Mouse (Mus musculus) forebrain, postnatal 0 days (tissue): ENCODE measurements around the gene Cradd. TPM values are rescaled to one million over a fixed set of nuclear protein-coding genes. Genes with fewer than 3 reads are reported as not detected.

Source experiments
- ATAC-seq: fragments of 200-750 bp; cut with Nextera tagmentation; 2 replicates; pipeline ENCODE4 v1.8.0; 2017; ENCODE audit warnings: mild to moderate bottlenecking, moderate library complexity
- DNase-seq: peaks from one replicate; pipeline ENCODE4 v3.0.0-alpha.2; 2015
- H3K27ac ChIP-seq: fragments of 300-500 bp; sonication (generic); 2 replicates; pipeline ENCODE4 v1.5.1; 2014; ENCODE audit warnings: low read depth, mild to moderate bottlenecking, antibody characterized with exemption, low read length, moderate library complexity, mixed read lengths
- H3K27me3 ChIP-seq: fragments of 300-500 bp; sonication (generic); 2 replicates; pipeline ENCODE4 v1.6.1; 2014; ENCODE audit warnings: mild to moderate bottlenecking, low read length, mixed read lengths; ENCODE audit not compliant: insufficient read depth
- H3K36me3 ChIP-seq: fragments of 300-500 bp; sonication (generic); 2 replicates; pipeline ENCODE4 v1.6.1; 2014; ENCODE audit warnings: mild to moderate bottlenecking, moderate library complexity; ENCODE audit not compliant: insufficient read depth
- H3K4me1 ChIP-seq: fragments of 300-500 bp; sonication (generic); 2 replicates; pipeline ENCODE4 v1.6.1; 2014; ENCODE audit warnings: antibody characterized with exemption; ENCODE audit not compliant: insufficient read depth
- H3K4me2 ChIP-seq: fragments of 300-500 bp; sonication (generic); 2 replicates; pipeline ENCODE4 v1.6.1; 2014; ENCODE audit warnings: low read depth, mild to moderate bottlenecking, moderate library complexity
- H3K4me3 ChIP-seq: fragments of 300-500 bp; sonication (generic); 2 replicates; pipeline ENCODE4 v1.5.1; 2014; ENCODE audit warnings: low read depth, low read length, mixed read lengths
- H3K9ac ChIP-seq: fragments of 300-500 bp; sonication (generic); 2 replicates; pipeline ENCODE4 v1.6.1; 2014; ENCODE audit warnings: mild to moderate bottlenecking
- H3K9me3 ChIP-seq: fragments of 300-500 bp; sonication (generic); 2 replicates; pipeline ENCODE4 v1.6.1; 2016; ENCODE audit warnings: low read length
- CTCF ChIP-seq: sonication (generic); IDR thresholded peaks from 2 replicates; pipeline ENCODE4 v1.5.1; 2016; ENCODE audit warnings: antibody characterized with exemption, control low read depth, low read depth
- WGBS: fragments of 180-500 bp; shearing (Covaris S2); extraction: QIAGEN DNeasy Blood & Tissue Kit; methylation state at CpG from one replicate; pipeline ENCODE4 v1.1.7; 2014; 5-methylcytosine and 5-hydroxymethylcytosine counted together
- polyA plus RNA-seq: library from polyadenylated mRNA; unstranded; fragments of >200 nt; fragmentation: Nextera tagmentation; extraction: Ambion mirVana; gene quantifications from 2 replicates; pipeline ENCODE4 v1.2.1, GENCODE M21; 2015
- total RNA-seq: library from RNA; depleted of rRNA; stranded (reverse); fragments of >200 nt; gene quantifications from 2 replicates; pipeline ENCODE4 v1.2.3, GENCODE M21; 2014

The Cradd gene
- total and polyA plus RNA-seq, 2 experiments from 2014 or later: 8.3 to 10.3 TPM

- Histone ChIP-seq H3K9ac (no peak overlapping the region), H3K9me3 (no peaks in the 10 kb centered on the region), H3K36me3 (no peaks in the 10 kb centered on the region), H3K4me2 (no peak overlapping the region), H3K27me3 (no peaks in the 10 kb centered on the region), H3K27ac (no peak overlapping the region), H3K4me1 (no peaks in the 10 kb centered on the region), H3K4me3 (no peak overlapping the region)
- TF ChIP-seq CTCF: no peak
- 55% methylated on average over 12 of the region's 12 CpGs for WGBS
- DNase-seq (no peak), ATAC-seq (no peak)
Observed at GRCm38 (mm10) chr10:95302211-95303163, 21.4 kb downstream of the Cradd start.

DNA sequence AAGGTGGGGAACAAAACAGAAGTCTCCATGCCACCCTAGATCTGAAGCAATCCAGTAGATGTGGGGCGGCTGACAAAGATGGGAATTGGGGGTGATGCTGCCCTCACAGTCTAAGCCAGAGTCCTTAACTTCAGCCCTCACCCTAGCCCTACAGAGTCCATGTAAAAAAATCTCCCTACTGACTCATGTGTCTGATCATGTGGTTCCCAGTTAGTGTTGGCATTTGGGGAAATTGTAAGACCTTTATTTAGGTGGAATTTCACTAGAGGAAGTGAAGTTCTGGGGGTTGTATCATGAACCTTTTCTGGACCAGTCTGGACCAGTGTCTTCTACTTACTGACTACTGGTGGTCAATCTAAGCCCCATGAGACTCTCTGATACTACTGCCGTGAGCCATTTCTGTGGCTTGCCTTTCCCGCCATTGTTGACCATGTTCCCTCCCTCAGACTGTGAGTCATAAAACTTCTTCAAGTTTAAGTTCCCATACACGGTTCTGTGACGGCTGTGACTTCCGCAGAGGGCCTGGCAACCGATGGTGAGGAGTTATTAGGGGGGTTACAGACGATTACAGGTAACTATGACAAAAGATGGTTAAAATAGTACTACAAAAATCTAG lies 23.6 kb downstream of the Cradd start:
- TF ChIP-seq CTCF: no peak
- H3K4me1 ChIP-seq: no peaks in the 10 kb centered on the region
- H3K4me3 ChIP-seq: no peak overlapping the region
- no peak for ATAC-seq
- no peaks in the 10 kb centered on the region for H3K36me3 ChIP-seq
- no peak for DNase-seq
- H3K27ac ChIP-seq: no peak overlapping the region
- 92% methylated on average over 8 of the region's 8 CpGs for WGBS
- H3K4me2 ChIP-seq: no peak overlapping the region
- no peaks in the 10 kb centered on the region for H3K27me3 ChIP-seq
- H3K9me3 ChIP-seq: no peaks in the 10 kb centered on the region
- no peak overlapping the region for H3K9ac ChIP-seq

- no peak for TF ChIP-seq CTCF
- Histone ChIP-seq H3K27me3 (no peaks in the 10 kb centered on the region), H3K9ac (no peak overlapping the region), H3K9me3 (no peaks in the 10 kb centered on the region), H3K4me1 (no peaks in the 10 kb centered on the region), H3K4me3 (no peak overlapping the region), H3K4me2 (no peak overlapping the region), H3K36me3 (no peaks in the 10 kb centered on the region), H3K27ac (no peak overlapping the region)
- DNase-seq: no peak
- WGBS: 91% methylated on average over 7 of the region's 7 CpGs
- no peak for ATAC-seq
Observed at GRCm38 (mm10) chr10:95299808-95300133, 24.2 kb downstream of the Cradd start.

DNA sequence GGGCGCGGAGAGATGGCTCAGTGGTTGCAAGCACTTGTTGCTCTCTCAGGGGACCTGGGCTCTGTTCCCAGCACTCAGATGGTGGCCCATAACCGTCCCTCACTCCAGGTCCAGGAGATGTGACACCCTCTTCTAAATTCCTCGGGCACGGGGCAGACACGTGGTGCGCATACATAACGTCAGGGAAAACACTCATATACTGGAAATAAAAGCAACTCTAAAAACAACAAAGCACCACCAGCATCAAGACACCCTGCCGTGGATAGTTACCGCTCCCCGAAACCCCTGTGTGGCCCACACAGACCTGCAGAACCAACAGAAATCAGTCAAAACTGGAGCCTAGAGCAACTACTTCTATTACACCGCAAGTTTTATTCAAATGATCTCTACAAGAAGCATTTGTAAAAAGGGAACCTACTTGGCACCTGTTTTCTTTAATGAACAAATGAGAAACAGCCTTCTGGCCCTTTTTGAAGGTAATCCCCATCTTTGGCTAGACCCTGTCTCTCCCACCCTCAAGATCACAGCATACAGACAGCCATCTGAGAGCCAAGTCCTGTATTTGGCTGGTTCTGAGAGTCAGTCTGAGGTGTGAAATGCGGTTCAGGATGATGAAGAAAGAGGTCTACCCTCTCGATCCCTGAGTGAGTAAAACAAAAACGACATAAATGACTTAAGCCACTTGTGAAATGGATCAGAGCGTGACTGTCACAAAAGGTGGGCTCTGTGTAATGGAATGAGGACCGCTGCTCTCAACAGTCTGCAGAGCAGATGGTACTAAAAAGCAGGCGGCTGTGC lies 24.7 kb downstream of the Cradd start:
- no peak for TF ChIP-seq CTCF
- H3K9ac ChIP-seq: no peak overlapping the region
- DNase-seq (no peak), ATAC-seq (no peak)
- H3K9me3 ChIP-seq: no peaks in the 10 kb centered on the region
- no peak overlapping the region for H3K4me2 ChIP-seq
- no peaks in the 10 kb centered on the region for H3K4me1 ChIP-seq
- no peaks in the 10 kb centered on the region for H3K27me3 ChIP-seq
- WGBS: 77% methylated on average over 18 of the region's 18 CpGs
- no peak overlapping the region for H3K4me3 ChIP-seq
- H3K36me3 ChIP-seq: no peaks in the 10 kb centered on the region
- no peak overlapping the region for H3K27ac ChIP-seq

DNA sequence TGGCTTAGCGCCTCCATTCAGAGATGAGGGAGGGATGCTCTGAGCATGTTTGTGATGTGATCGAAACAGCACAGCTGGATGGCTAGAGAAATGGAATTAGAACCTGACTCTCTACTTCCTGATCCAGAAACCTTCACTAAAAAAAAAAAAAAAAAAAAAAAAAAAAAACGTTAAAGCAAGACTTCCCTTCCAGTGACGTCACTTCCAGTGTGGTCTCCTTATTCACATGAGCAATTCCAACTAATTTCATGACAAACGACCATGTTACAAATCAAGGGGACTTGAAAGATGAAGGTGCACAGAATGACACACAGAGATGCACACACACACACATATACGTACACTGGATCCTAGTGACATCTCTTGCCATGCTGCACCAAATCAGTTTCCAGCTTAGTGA lies 25.4 kb downstream of the Cradd start:
- TF ChIP-seq CTCF: no peak
- Histone ChIP-seq H3K4me2 (no peak overlapping the region), H3K36me3 (no peaks in the 10 kb centered on the region), H3K27ac (no peak overlapping the region), H3K4me1 (no peaks in the 10 kb centered on the region), H3K4me3 (no peak overlapping the region), H3K27me3 (no peaks in the 10 kb centered on the region), H3K9ac (no peak overlapping the region), H3K9me3 (no peaks in the 10 kb centered on the region)
- no peak for DNase-seq
- WGBS: 91% methylated on average over 6 of the region's 6 CpGs
- no peak for ATAC-seq

DNA sequence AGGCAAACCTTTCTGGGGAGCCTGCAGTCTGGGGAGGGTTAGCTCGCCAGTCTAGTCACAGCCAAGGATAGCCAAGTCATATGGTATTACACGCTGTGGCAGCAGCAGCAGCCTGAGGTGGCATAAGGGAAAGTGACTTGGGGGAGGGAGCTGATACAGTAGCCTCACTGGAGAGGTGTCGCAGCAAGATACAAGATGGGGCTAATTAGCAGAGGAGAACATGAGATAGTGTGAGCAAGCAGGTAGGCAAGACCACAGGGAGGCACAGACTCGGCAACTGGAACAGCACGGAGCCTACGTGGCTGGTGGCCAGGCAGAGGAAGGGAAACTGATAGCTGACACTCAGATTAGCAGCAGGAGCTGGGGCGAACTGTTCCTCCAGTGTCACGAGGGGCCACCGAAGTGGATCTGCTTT lies 26.2 kb downstream of the Cradd start:
- no peak overlapping the region for H3K9ac ChIP-seq
- H3K4me2 ChIP-seq: no peak overlapping the region
- H3K27ac ChIP-seq: no peak overlapping the region
- no peaks in the 10 kb centered on the region for H3K36me3 ChIP-seq
- TF ChIP-seq CTCF: no peak
- WGBS: 67% methylated on average over 9 of the region's 9 CpGs
- H3K4me1 ChIP-seq: no peaks in the 10 kb centered on the region
- H3K27me3 ChIP-seq: no peaks in the 10 kb centered on the region
- DNase-seq (no peak), ATAC-seq (no peak)
- H3K4me3 ChIP-seq: no peak overlapping the region
- no peaks in the 10 kb centered on the region for H3K9me3 ChIP-seq

DNA sequence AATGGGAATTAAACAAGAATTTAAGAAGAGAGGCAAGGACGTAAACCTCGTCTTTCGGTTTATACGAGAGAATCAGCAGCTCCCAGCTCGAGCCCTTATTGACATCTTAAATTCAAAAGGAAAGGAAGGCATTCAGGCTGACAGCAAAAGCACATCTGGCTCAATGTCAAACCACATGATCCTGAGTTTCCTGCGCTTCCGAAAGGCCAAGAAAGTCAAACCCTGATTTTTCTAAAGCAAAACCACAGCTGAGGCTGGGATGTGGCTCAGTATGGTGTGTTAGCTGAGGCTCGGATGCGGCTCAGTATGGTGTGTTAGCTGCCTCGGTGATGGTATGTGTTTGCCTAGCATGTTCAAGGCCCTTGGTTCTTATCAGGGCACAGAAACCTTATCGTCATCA lies 26.9 kb downstream of the Cradd start:
- no peak overlapping the region for H3K4me2 ChIP-seq
- H3K9me3 ChIP-seq: no peaks in the 10 kb centered on the region
- no peaks in the 10 kb centered on the region for H3K36me3 ChIP-seq
- no peak for TF ChIP-seq CTCF
- no peak for ATAC-seq
- H3K27me3 ChIP-seq: no peaks in the 10 kb centered on the region
- H3K4me3 ChIP-seq: no peak overlapping the region
- no peak for DNase-seq
- no peak overlapping the region for H3K9ac ChIP-seq
- H3K4me1 ChIP-seq: no peaks in the 10 kb centered on the region
- H3K27ac ChIP-seq: no peak overlapping the region
- 78% methylated on average over 11 of the region's 11 CpGs for WGBS
